Mouse (Mus musculus) liver, adult 2 months (tissue): ENCODE data around the gene Cep72.
"Not testable (repeated sequence)": the region's sequence is repeated elsewhere in the genome, so short reads cannot be mapped to it uniquely, and the experiment has no call there.

ENCODE experiments used
- CTCF ChIP-seq: fragments of 200-500 bp; IDR thresholded peaks from 2 replicates; pipeline ENCODE4 v1.5.1; 2011; ENCODE audit warnings: low read depth, low read length, control low read depth
- POLR2A ChIP-seq: fragments of 200-500 bp; IDR thresholded peaks from 2 replicates; pipeline ENCODE4 v1.6.1; 2011; ENCODE audit warnings: low read length, control low read depth; ENCODE audit not compliant: insufficient read depth; ENCODE audit errors: extremely low read depth

- not testable (repeated sequence) for TF ChIP-seq POLR2A, CTCF
Observed at GRCm38 (mm10) chr13:74006881-74007280, 55.2 kb downstream of the Cep72 start.
